Mouse (Mus musculus): ENCODE data around the gene Il1rl2. TPM values are rescaled to one million over a fixed set of nuclear protein-coding genes. Genes with fewer than 3 reads are reported as not detected.

The Il1rl2 gene
- total and polyA plus RNA-seq, 2 experiments, result 0.06 to 0.37 TPM

- H3K27me3 ChIP-seq (ENCODE audit: control insufficient read depth, insufficient read depth, low read length), result no peaks in the 10 kb centered on the region
- WGBS, result 77% methylated on average over 4 of the region's 4 CpGs
- H3K4me3 ChIP-seq (ENCODE audit: insufficient read depth, low read depth, low read length), result no peak overlapping the region
- TF ChIP-seq CTCF (IDR thresholded peaks at IDR 0.05; ENCODE audit: low read depth, low read length), result no peak
- no peak for TF ChIP-seq POLR2A (IDR thresholded peaks at IDR 0.05; ENCODE audit: extremely low read depth, insufficient read depth, low read length)
- H3K27ac ChIP-seq (replicated peaks; ENCODE audit: insufficient read depth, low read depth, low read length), result no peak overlapping the region
- H3K36me3 ChIP-seq (ENCODE audit: control insufficient read depth, insufficient read depth, low read length), result peaks cover 55% of the 10 kb centered on the region; the same call in 1 of the 2 replicates
- peaks cover 2% of the 10 kb centered on the region for H3K4me1 ChIP-seq (ENCODE audit: control insufficient read depth, insufficient read depth, low read length)
- H3K9ac ChIP-seq (ENCODE audit: low read depth, low read length), result no peak overlapping the region
- H3K79me2 ChIP-seq (ENCODE audit: control insufficient read depth, insufficient read depth, low read length), result peaks cover 14% of the 10 kb centered on the region; the same call in 1 of the 2 replicates
- no peak for DNase-seq (ENCODE audit: extremely low read depth, low read depth, low spot score)
Observed at GRCm38 (mm10) chr1:40281950-40282349, 42.5 kb upstream of the Il1rl2 start.

GRCm38 (mm10) chr1:40282394-40282793 is 42.0 kb upstream of the Il1rl2 start:
- Histone ChIP-seq H3K79me2 (ENCODE audit: control insufficient read depth, insufficient read depth, low read length) (peaks cover 9% of the 10 kb centered on the region; the same call in 1 of the 2 replicates), H3K27ac (replicated peaks; ENCODE audit: insufficient read depth, low read depth, low read length) (no peak overlapping the region), H3K9ac (ENCODE audit: low read depth, low read length) (no peak overlapping the region), H3K4me3 (ENCODE audit: insufficient read depth, low read depth, low read length) (no peak overlapping the region), H3K36me3 (ENCODE audit: control insufficient read depth, insufficient read depth, low read length) (peaks cover 53% of the 10 kb centered on the region; the same call in 1 of the 2 replicates), H3K27me3 (ENCODE audit: control insufficient read depth, insufficient read depth, low read length) (no peaks in the 10 kb centered on the region), H3K4me1 (ENCODE audit: control insufficient read depth, insufficient read depth, low read length) (peaks cover 2% of the 10 kb centered on the region)
- DNase-seq (ENCODE audit: extremely low read depth, low read depth, low spot score), result no peak
- WGBS, result 79% methylated on average over 3 of the region's 3 CpGs
- TF ChIP-seq POLR2A (IDR thresholded peaks at IDR 0.05; ENCODE audit: extremely low read depth, insufficient read depth, low read length) (no peak), CTCF (IDR thresholded peaks at IDR 0.05; ENCODE audit: low read depth, low read length) (no peak)

GRCm38 (mm10) chr1:40283995-40284394 is 40.4 kb upstream of the Il1rl2 start:
- no peak overlapping the region for H3K4me3 ChIP-seq (ENCODE audit: insufficient read depth, low read depth, low read length)
- DNase-seq (ENCODE audit: extremely low read depth, low read depth, low spot score), result no peak
- WGBS, result 63% methylated on average over 5 of the region's 5 CpGs
- no peak overlapping the region for H3K9ac ChIP-seq (ENCODE audit: low read depth, low read length)
- no peaks in the 10 kb centered on the region for H3K27me3 ChIP-seq (ENCODE audit: control insufficient read depth, insufficient read depth, low read length)
- H3K79me2 ChIP-seq (ENCODE audit: control insufficient read depth, insufficient read depth, low read length), result peaks cover 5% of the 10 kb centered on the region; the same call in 1 of the 2 replicates
- peaks cover 50% of the 10 kb centered on the region; the same call in 1 of the 2 replicates for H3K36me3 ChIP-seq (ENCODE audit: control insufficient read depth, insufficient read depth, low read length)
- no peak overlapping the region; the same call in 1 of the 2 replicates for H3K27ac ChIP-seq (replicated peaks; ENCODE audit: insufficient read depth, low read depth, low read length)
- no peak for TF ChIP-seq CTCF (IDR thresholded peaks at IDR 0.05; ENCODE audit: low read depth, low read length)
- TF ChIP-seq POLR2A (IDR thresholded peaks at IDR 0.05; ENCODE audit: extremely low read depth, insufficient read depth, low read length), result no peak
- H3K4me1 ChIP-seq (ENCODE audit: control insufficient read depth, insufficient read depth, low read length), result peaks cover 4% of the 10 kb centered on the region

DNA sequence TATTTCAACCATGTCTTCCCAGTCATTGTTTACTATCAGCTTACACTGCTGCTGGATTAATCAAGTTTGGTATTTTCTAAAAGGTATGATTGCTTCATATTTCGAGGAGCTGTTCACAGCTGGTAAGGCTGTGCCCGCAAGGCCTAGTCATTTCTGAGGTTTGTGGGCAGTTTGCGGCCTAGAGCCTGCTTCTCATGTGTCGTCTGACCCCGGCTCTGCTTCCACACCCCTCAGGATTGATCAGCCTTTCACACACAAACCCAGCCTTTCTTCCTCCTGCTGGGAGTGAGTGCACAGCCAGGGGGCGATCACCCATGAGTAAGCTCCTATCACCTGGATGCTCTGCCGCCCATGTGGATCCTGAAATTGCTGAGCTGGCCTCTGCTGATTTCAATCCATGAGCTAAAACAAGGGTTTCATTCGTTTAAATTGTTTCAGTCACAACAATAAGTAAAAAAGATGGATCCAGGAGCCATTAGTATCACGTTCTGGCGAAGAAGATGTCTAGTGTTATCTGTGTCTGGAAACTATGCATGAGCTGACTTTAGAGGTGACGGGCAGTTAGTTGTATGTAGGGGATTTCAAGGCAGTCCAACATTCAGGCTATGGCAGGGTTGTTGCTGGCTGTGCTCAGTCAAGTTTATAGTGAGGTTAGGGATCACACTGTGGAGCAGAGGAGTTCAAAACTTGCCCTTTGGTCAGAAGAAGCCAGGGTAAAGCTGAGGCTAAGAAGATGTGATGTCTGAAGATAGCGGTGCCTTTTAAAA is 33.7 kb upstream of the Il1rl2 start:
- Histone ChIP-seq H3K79me2 (ENCODE audit: control insufficient read depth, insufficient read depth, low read length) (no peaks in the 10 kb centered on the region), H3K4me3 (ENCODE audit: insufficient read depth, low read depth, low read length) (no peak overlapping the region), H3K27me3 (ENCODE audit: control insufficient read depth, insufficient read depth, low read length) (no peaks in the 10 kb centered on the region), H3K4me1 (ENCODE audit: control insufficient read depth, insufficient read depth, low read length) (peaks cover 3% of the 10 kb centered on the region; the same call in 1 of the 2 replicates), H3K27ac (replicated peaks; ENCODE audit: insufficient read depth, low read depth, low read length) (no peak overlapping the region), H3K9ac (ENCODE audit: low read depth, low read length) (no peak overlapping the region), H3K36me3 (ENCODE audit: control insufficient read depth, insufficient read depth, low read length) (peaks cover 48% of the 10 kb centered on the region)
- DNase-seq (ENCODE audit: extremely low read depth, low read depth, low spot score), result no peak
- WGBS, result 92% methylated on average over 12 of the region's 12 CpGs
- TF ChIP-seq POLR2A (IDR thresholded peaks at IDR 0.05; ENCODE audit: extremely low read depth, insufficient read depth, low read length), result no peak
- peak; percentile 33; the same call in 1 of the 2 replicates for TF ChIP-seq CTCF (IDR thresholded peaks at IDR 0.05; ENCODE audit: low read depth, low read length)

- 95% methylated on average over 2 of the region's 2 CpGs for WGBS
- H3K9ac ChIP-seq (ENCODE audit: low read depth, low read length), result no peak overlapping the region
- H3K27ac ChIP-seq (replicated peaks; ENCODE audit: insufficient read depth, low read depth, low read length), result no peak overlapping the region
- no peak for DNase-seq (ENCODE audit: extremely low read depth, low read depth, low spot score)
- no peak for TF ChIP-seq POLR2A (IDR thresholded peaks at IDR 0.05; ENCODE audit: extremely low read depth, insufficient read depth, low read length)
- TF ChIP-seq CTCF (IDR thresholded peaks at IDR 0.05; ENCODE audit: low read depth, low read length), result no peak
- no peaks in the 10 kb centered on the region for H3K27me3 ChIP-seq (ENCODE audit: control insufficient read depth, insufficient read depth, low read length)
- H3K4me1 ChIP-seq (ENCODE audit: control insufficient read depth, insufficient read depth, low read length), result peaks cover 3% of the 10 kb centered on the region; the same call in 1 of the 2 replicates
- peaks cover 51% of the 10 kb centered on the region for H3K36me3 ChIP-seq (ENCODE audit: control insufficient read depth, insufficient read depth, low read length)
- no peaks in the 10 kb centered on the region for H3K79me2 ChIP-seq (ENCODE audit: control insufficient read depth, insufficient read depth, low read length)
- no peak overlapping the region for H3K4me3 ChIP-seq (ENCODE audit: insufficient read depth, low read depth, low read length)
Observed at GRCm38 (mm10) chr1:40292231-40292630, 32.2 kb upstream of the Il1rl2 start.

DNA sequence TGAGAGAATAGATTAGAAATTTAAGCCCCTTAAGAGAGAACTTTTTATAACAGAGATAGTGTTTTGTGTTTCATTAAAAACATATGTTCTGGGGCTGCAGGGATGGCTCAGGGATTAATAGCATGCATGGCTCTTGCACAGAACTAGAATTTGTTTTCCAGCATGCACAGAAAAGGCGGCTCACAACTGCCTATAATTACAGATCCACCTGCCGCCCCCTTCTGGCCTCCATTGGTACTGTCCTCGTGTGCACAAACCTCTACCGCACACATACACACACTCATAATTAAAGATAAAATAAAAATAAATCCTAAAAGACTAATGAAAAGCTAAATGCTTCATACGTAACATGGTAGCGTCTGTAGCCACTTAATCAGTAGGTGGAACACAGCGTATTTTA is 30.5 kb upstream of the Il1rl2 start:
- peaks cover 58% of the 10 kb centered on the region for H3K36me3 ChIP-seq (ENCODE audit: control insufficient read depth, insufficient read depth, low read length)
- WGBS, result 94% methylated on average over 7 of the region's 7 CpGs
- no peak overlapping the region for H3K27ac ChIP-seq (replicated peaks; ENCODE audit: insufficient read depth, low read depth, low read length)
- no peaks in the 10 kb centered on the region for H3K4me1 ChIP-seq (ENCODE audit: control insufficient read depth, insufficient read depth, low read length)
- peak; percentile 19 for DNase-seq (ENCODE audit: extremely low read depth, low read depth, low spot score)
- H3K4me3 ChIP-seq (ENCODE audit: insufficient read depth, low read depth, low read length), result no peak overlapping the region
- H3K79me2 ChIP-seq (ENCODE audit: control insufficient read depth, insufficient read depth, low read length), result no peaks in the 10 kb centered on the region
- no peak overlapping the region for H3K9ac ChIP-seq (ENCODE audit: low read depth, low read length)
- TF ChIP-seq CTCF (IDR thresholded peaks at IDR 0.05; ENCODE audit: low read depth, low read length), result peak; percentile 68
- TF ChIP-seq POLR2A (IDR thresholded peaks at IDR 0.05; ENCODE audit: extremely low read depth, insufficient read depth, low read length), result no peak
- no peaks in the 10 kb centered on the region for H3K27me3 ChIP-seq (ENCODE audit: control insufficient read depth, insufficient read depth, low read length)
